Mouse (Mus musculus) frontal cortex, postnatal 14 days (tissue): ENCODE results near the gene Htr1a.

Experiments
- DNase-seq, 2 experiments: peaks; one replicate each; pipeline ENCODE4 v3.0.0; 2022; ENCODE audit warnings: low spot score in 2 of 2

Htr1a gene

DNA sequence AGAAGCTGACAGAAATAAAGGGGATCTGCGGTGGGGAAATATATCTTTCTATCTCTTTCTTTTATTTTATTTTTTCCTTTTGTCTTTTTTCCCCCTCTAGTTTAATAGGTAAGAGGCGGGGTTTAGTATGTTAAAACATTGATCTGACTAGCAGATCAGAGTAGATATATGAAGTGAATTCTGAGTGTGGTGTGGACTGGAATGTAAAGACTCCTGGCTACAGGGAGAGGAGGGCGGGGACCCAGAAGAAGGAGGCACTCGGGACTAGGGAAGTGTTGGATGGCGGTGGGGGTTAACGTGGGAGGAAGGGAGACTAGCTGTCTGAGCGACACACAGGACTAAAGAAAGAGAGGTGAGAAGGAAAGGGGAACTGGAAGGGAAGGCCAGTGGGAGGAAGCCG lies at the start of gene Htr1a:
Htr1a (plus strand) TSS at position 301 of the 400 bp plus-strand sequence.
- DNase-seq: no peak

DNA sequence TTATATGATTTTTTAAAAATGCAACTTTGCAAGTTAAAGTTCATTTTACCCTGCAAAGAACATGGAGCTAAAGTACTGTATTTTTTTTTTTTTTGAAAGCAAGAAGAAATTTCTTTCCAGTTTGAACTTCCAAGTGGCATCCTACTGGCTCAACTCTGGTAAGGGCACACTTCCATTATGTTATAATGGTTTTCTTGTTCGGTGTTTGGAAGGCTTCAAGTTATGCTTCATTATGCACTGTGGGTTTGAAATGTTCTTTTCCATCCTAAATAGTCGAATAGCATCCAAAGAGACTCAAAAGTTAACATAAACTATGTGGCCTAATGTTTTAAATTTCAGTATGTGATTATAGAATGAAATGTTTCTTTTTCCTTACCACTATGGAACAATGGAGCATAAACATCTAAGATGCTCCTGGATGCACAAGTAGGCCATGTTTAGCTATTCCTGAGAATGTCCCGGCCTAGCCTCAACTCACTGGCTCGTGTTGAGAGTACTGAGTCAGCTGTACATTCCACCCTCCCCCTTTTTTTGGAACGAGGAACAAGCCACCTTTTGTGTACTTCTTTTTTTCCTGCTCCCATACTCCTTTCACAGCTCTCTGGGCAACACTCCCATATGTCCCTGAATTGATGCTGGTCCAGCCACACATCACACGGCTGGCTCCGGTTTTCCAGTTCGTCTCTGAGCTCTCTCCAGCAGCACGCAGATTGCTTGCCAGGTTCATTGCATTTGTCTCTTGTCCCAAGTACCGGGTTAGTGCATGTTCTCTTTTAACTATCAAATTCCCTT lies 31.7 kb upstream of the Htr1a start:
- DNase-seq: peak; percentile 26 to 51

GRCm38 (mm10) chr13:105412327-105412722 lies 31.1 kb upstream of the Htr1a start:
- no peak for DNase-seq

DNA sequence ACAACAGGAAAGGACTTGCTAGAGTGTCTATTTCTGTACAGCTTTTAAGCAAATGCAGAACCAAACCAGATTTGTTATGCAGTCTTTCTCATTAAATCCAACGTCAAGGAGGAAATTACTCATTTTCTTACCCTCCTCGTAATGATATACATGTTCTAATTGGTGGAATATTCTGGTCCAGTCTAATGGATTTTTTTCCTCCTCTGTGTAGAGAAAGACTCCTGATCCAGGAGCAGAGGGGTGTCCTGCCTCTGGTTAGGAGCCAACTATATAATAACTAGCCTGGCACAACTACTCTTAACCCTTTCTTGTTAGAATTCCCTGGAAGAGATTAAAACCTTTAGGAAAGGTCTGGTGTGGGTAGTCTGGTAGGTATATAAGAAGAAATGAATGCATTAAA lies 10.3 kb upstream of the Htr1a start:
- no peak for DNase-seq

GRCm38 (mm10) chr13:105433630-105434029 lies 9.8 kb upstream of the Htr1a start:
- DNase-seq: no peak

DNA sequence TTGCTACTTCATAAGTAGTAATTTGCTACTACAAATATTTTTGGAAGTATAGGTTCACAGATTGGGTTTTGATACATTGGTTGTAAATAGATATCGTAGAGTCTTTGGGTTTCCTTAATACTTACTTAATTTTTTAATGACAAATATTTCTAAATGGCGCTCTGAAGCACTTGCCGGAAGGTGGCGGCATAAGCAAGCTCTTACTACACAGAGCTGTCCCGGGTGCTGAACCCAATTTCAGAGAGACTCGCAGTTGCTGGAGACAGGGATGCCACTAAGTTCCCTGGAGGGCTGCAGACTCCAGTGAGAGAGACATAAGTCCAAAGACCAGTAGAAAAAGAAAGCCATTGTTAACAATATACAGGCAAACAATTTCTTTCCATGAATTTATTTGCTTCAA lies 863 bp upstream of the Htr1a start:
- DNase-seq: peak in 1 of 2 experiments; percentile 46

- DNase-seq: no peak
Observed at GRCm38 (mm10) chr13:105443871-105444237, 415 bp downstream of the Htr1a start.

- DNase-seq: peak in 1 of 2 experiments; percentile 20
Observed at GRCm38 (mm10) chr13:105444238-105444894, 927 bp downstream of the Htr1a start.

GRCm38 (mm10) chr13:105444895-105445281 lies 1.4 kb downstream of the Htr1a start:
- DNase-seq: no peak

DNA sequence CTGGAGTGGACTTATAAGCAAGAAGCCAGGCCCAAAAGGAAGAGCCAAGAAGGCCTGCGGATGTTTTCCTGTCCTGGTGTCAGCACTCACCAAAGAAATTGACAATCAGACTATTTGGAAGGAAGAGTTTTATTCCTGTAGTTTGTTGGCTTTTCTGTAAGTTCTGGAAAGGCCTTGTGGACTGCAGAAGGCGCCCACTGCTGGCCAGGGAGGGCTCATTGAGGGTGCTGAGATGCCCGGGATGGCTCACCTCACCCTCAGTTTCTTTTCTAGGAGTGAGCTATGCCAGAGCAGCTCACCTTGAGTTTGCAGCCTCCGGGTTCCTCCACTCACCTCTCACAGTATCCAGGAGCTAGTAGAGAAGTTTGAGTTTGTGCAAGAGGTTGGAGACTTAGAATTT lies 2.8 kb downstream of the Htr1a start:
- no peak for DNase-seq

DNA sequence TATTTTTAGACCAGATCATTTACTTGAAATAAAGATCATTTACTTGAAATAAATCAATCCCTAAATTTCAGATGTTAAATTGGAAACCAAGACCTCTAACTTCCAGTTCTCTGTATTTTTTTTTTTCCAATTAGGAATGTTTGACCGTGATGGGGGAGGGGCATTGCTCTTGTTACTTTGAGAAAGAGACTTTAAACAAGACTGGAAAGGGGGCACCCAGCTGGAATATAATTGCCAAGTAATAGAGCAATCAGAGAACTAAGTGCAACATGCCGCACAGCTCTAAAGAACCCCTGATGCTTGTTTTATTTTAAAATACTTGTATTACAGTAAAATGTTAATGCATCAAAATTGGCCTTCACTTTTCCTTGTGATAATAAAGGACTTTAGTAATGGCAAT lies 4.3 kb downstream of the Htr1a start:
- no peak for DNase-seq

GRCm38 (mm10) chr13:105451536-105451935 lies 8.1 kb downstream of the Htr1a start:
- DNase-seq: no peak
